Mouse (Mus musculus) T-helper 1 cell (primary cell): ENCODE measurements at regions not wholly inside any gene's neighbourhood (a gene's known extent, or its start where the extent isn't known, plus 50 kb on each side); places are given as distances from the start of the nearest gene placed in this dataset.

Experiments used
- in situ Hi-C: fragments of 300-600 bp; cut with MboI, MseI; formaldehyde crosslinking; loops from one replicate; pipeline ENCODE4 v1.15.1; 2025; ENCODE audit warnings: high pct_unique_total_duplicates

GRCm38 (mm10) chr8:127662776-127663499 lies 599.2 kb downstream of the Pard3 start:
- in situ Hi-C loops: no loop called here

GRCm38 (mm10) chr8:127666606-127667005 lies 602.9 kb downstream of the Pard3 start:
- in situ Hi-C loops: no loop called here

DNA sequence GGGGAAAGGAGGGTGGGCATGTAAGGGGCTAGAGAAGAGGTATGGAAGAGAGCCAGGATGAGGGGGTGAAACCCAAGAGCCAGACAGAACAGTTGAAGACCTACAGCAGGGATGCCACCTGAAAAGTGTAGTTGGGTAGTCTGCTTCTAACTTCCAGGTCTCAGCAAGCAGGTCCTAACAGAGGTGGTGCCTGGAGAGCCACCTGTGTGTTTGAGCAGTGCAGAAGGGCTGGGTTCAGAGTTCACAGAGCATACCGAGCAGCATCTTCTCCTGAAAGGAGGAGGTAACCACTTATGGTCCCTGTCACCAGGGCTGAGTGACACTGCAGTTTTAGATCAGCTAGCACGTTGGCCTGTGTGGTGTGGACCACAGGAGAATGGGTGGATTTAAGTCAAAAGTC lies 605.3 kb downstream of the Pard3 start:
- in situ Hi-C loops: no loop called here

DNA sequence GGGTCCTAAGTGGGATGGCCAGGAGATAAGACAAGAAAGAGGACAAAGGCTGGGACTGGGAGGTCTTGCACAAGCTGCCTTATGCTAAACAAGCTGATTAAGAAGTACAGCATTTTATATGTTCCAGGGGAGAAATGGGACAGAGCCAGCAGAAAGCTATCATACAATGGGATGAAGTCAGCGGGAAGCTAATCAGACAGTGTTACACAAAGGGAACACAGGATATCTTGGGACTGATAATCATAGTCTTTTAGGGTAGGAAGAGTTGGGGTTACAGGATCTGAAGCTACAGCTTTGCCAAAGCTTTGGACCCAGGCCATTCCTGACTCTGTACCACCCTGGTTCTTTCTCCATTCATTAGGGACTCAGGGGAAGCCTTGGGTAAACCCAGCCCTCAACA lies 610.4 kb downstream of the Pard3 start:
- in situ Hi-C loops: no loop called here

DNA sequence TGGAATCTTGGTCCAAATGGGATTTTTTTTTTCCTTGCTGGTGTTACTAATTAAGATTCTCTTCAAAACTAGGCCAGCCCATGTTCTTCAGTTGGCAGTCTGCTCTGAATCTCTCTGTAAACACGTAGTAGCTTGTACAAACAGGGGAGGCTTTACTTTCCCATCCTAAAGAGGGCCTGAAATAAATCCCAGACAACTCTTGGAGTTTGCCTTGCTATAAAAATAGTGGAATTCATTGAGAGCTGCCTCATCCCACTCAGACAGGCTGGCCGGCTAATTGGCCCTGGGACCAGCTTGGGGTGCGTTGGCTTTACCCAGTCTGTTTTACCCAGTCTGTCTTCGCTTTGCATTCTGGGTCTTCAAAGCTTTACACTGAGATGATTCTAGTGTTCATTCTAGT lies 611.7 kb downstream of the Pard3 start:
- in situ Hi-C loops: no loop called here

- in situ Hi-C loops: no loop called here
These were observed 616.5 kb downstream of the Pard3 start for GRCm38 (mm10) chr8:127680205-127680604.

DNA sequence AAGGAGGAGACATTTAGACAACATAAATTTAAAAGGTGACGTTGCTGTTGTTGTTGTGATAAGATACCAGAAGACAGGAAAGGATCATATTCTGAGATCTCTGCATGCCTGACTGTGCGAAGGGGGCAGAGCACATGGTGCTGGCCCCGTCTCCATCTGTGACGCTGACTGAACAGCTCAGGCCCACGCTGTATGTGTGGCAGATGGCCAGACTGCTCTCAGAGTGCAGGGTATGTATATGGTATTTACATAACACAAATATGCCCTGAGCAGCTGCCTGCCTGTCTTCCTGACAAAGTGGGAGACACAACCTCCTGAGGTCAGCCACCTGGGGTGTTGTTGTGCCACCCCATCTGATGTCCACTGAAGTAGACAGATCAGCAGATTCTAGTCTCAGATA lies 620.5 kb downstream of the Pard3 start:
- in situ Hi-C loops: no loop called here

DNA sequence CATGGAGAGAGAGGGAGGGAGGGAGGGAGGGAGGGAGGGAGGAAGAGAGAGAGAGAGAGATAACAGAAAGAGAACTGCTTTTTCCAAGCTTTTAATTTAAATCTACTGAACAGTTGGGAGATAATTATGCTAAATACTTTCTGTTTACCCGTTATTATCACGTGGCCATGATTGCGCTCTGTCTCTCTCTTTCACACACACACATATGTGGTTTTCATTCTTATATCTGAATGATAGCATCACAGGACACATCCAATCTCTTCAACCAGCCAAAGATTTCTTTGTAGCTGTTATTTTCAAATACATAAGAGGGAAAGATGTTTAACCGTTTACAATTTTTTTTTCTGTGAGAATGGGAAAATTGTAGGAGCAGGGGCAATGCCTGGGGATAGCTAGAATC lies 627.1 kb downstream of the Pard3 start:
- in situ Hi-C loops: no loop called here

DNA sequence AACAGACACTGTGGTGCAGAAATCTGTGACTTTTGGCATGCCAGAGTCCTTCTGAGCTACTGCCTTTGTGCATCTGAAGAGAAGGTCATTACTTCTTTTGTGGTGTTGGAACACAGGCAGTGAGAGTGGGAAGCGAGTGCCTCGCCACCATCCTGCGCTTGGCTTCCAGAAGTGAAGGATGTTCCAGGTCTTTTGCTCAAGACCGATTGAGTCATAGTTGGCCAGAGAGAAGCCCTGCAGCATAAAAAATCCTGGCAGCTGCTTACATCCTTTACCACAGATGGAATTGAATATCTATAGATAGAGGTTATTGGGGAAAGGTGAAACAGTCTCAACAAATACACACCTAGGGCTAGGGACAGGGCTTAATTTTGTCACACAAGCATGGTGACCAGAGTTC lies 634.7 kb downstream of the Pard3 start:
- in situ Hi-C loops: no loop called here

- in situ Hi-C loops: no loop called here
These were observed 640.7 kb downstream of the Pard3 start for GRCm38 (mm10) chr8:127704406-127704805.

DNA sequence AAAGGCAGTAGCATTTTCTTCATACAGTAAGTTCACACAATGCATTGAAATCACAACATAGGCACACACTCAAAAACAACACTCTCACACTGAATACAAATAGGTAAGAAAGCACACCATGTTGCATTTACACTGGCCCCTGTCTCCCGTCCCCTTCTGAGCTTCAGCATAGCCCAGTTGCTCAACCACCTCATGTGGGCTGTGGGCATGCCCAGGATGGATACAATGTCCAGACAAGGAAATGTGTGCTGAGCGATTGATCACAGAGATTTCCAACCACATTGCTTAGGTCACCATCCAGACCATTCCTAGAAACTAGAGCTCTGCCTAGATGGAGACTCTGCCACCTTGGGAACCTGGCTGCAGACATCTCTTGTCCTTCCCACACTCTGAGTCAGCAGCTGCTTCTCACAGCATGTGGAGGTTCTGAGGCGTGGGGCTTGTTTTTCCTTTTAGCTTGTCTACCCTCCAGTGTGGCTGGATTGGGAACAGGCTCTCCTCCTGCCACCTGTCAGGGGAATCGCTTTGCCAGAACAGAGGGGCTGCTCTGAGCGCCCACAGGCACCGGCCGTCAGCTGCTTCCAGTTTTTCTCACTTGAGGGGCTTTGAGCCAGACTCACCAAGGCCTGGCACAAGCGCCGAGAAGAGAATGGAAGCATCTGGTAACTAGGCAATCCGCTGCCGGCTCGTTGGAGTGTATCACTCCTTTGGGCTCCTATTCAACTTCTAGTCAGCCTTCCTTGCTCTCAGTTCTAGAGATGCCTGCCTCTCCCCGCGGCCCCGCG lies 642.5 kb downstream of the Pard3 start:
- in situ Hi-C loops: no loop called here

- in situ Hi-C loops: no loop called here
These were observed 645.7 kb downstream of the Pard3 start for GRCm38 (mm10) chr8:127709439-127709838.

- in situ Hi-C loops: no loop called here
These were observed 643.3 kb upstream of the Nrp1 start for GRCm38 (mm10) chr8:127715097-127715496.

- in situ Hi-C loops: no loop called here
These were observed 640.4 kb upstream of the Nrp1 start for GRCm38 (mm10) chr8:127717969-127718368.

DNA sequence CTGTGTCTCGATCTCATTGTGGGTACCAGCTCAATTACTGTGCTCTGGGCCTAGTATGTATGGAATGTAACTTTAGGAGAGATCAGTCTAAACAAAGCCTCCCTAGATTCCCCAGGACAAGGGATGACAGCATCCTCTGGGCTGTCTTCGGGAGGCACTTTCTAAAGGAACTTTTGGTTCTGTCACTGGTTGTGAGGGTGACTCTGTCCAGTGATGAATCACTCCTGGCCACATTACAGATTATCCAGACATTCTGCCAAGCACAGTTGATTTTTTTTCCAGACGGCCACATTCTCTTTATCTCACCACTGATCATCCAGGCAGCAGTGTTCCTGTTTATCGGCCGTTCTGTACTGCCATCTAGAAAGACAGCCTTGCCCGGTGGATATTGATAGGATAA lies 638.5 kb upstream of the Nrp1 start:
- in situ Hi-C loops: no loop called here

DNA sequence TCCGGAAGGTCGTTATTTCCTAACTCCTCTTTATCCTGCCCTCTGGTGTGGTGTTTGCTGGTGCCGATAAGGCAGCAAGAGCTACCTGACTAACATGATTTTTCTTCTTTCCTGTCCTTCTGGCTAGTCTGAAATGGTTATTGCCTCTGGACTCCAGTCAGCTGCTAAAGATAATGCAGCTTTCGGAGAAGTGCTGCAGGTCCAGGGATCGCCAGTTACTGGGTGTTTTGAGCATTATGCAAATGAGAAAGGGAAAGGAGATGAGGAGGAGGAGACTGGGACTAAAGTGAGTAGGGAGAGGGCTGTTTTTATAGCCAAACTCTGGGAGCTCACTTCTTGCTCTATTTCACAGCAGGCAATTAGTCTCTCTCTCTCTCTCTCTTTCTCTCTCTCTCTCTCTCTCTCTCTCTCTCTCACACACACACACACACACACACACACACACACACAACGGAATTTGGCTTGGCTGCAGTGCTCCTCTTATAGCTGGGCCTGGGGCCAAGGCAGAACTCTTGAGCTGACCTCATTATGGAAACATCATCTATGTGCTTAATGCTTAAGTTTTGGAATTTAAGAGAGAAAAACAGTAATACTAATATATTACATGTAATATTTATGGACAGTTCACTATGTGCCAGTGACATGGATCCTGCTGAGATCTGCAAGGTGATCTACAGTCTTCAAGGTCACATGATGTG lies 637.7 kb upstream of the Nrp1 start:
- in situ Hi-C loops: no loop called here

GRCm38 (mm10) chr8:127721624-127722023 lies 636.8 kb upstream of the Nrp1 start:
- in situ Hi-C loops: no loop called here

DNA sequence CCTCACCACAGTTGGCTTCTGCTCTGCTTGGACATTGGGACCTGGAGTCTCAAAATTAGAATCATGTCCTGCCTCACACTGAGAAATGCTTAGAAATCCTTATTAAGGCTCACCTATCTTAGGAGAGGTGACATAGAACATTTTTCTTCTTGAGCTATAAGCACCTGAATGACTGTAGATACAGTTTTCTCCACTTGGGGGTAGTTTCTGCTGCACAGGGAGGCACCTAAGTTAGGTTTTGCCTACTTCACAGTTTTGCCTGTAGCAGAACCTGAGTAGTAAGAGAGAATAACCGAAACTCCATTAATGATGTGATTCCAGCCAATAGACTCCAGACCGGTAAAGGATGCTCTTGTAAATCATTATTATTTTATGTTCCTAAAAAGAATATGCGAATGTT lies 624.3 kb upstream of the Nrp1 start:
- in situ Hi-C loops: no loop called here

GRCm38 (mm10) chr8:127742236-127742635 lies 616.2 kb upstream of the Nrp1 start:
- in situ Hi-C loops: no loop called here

DNA sequence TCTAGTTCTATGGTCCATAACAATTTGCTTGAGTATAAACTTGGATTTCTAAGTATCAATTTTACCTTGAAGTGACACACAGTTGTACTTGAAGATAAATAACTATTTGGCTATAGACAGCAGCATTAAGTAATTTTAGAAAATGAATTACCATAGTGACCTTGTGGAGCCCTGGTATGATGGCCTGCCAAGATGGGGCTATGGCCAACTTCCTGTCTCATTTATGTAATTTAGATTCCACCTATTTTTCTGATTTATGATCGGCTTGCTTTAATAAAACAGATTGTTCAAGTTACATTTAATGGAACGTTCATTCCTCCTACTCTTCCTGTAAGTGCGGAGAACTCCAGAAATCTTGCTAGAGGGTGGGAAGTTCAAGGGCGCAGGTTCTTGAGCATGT lies 613.2 kb upstream of the Nrp1 start:
- in situ Hi-C loops: no loop called here

DNA sequence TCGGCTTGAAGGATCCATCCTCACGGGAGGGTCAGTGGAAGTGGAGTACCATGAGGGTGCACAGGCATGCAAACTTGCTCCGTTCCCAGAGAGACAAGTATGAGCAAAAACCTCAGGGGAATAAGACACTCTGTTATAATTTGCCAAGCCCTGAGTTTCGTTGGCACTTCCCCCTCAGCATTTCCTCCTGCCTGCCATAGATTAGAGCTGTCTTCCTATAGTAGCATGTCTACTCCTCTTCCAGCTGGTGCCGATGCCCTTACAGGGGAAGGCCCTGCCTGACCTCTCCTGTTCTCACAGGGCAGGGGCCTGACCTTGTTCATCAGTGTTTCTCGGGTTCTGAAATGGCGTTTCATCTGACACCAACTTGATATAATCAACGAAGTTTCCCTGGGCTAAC lies 611.9 kb upstream of the Nrp1 start:
- in situ Hi-C loops: no loop called here

DNA sequence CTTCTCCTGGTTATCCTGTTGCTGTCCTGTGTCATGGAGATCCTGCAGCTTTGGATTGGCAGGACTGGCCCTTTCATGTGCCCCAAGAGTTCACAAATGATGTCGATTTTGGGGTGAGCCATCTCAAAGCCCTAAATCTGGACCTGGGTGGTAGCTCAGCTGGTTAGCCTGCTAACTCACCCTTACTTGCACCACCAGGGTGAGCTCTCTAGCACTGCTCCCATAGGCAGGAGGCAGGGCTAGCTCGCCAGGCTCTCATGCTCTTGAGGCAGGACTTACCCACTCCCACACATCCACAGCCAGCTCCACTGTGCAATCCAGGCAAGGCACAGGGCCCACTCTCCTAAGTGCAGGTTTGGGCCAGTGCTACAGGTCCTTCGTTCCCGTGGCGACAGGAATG lies 605.5 kb upstream of the Nrp1 start:
- in situ Hi-C loops: no loop called here
